Mouse (Mus musculus): ENCODE data around the gene Prr14.

- no peak for TF ChIP-seq POLR2A (IDR thresholded peaks at IDR 0.05; ENCODE audit: low read depth, low read length)
- TF ChIP-seq CTCF (IDR thresholded peaks at IDR 0.05; ENCODE audit: extremely low read depth, insufficient read depth, insufficient read length, insufficient replicate concordance): no peak
These were observed 12.6 kb downstream of the Prr14 start for GRCm38 (mm10) chr7:127472060-127472459.
